Mouse (Mus musculus) urinary bladder, postnatal 4 days (tissue): ENCODE data around the gene Patz1.

ENCODE experiments used
- DNase-seq, 2 experiments: peaks; one replicate each; pipeline ENCODE4 v3.0.0; 2021 to 2022; ENCODE audit warnings: low spot score in 2 of 2

Gene Patz1

DNA sequence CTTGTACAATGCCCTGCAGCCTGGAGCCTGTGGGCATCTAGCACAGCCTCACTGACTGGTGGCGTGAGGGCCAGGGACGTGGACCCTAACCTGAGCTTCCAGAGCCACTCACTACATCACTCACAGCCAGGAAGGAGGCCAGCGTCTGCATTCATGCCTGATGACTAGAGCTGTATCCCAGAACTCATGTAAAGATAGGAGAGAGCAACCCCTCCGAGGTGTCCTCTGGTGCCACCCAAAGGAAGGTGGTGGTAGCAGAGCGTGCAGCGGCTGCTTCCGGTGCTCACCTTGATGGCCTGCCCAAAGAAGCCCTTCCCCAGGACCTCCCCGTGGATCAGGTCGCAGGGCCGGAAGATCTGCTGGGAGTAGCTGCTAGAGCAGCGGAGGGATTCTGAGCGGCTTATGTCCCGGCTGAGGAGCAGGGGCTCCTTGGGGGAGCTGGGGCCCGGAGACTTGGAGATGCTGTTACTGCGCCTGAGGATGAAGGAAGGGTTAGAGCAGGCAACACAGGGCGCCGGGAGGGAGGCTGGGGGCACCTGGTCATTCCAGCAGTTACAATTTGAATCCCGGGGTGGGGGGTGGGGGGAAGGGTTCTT is 64.4 kb downstream of the Patz1 start:
- DNase-seq, result no peak
